Mouse (Mus musculus) neural tube, embryonic 14.5 days (tissue): Measurements from ENCODE around the gene Cetn4. TPM values are rescaled to one million over a fixed set of nuclear protein-coding genes. Genes with fewer than 3 reads are reported as not detected.

Experiments used
- ATAC-seq: fragments of 200-750 bp; cut with Nextera tagmentation; 2 replicates; pipeline ENCODE4 v1.8.0; 2017; ENCODE audit warnings: low read depth, mild to moderate bottlenecking, moderate TSS enrichment, moderate library complexity
- H3K27ac ChIP-seq: fragments of 300-500 bp; sonication (generic); 2 replicates; pipeline ENCODE4 v1.5.1; 2014; ENCODE audit warnings: low read depth, mild to moderate bottlenecking, control low read depth, low read length, moderate library complexity, mixed read lengths
- H3K27me3 ChIP-seq: fragments of 300-500 bp; sonication (generic); 2 replicates; pipeline ENCODE4 v1.6.1; 2014; ENCODE audit warnings: low read length; ENCODE audit not compliant: control insufficient read depth, insufficient read depth
- H3K36me3 ChIP-seq: fragments of 300-500 bp; sonication (generic); 2 replicates; pipeline ENCODE4 v1.6.1; 2014; ENCODE audit warnings: low read length, mixed read lengths; ENCODE audit not compliant: control insufficient read depth, insufficient read depth
- H3K4me1 ChIP-seq: fragments of 300-500 bp; sonication (generic); 2 replicates; pipeline ENCODE4 v1.6.1; 2014; ENCODE audit warnings: low read length; ENCODE audit not compliant: control insufficient read depth, insufficient read depth
- H3K4me2 ChIP-seq: fragments of 300-500 bp; sonication (generic); 2 replicates; pipeline ENCODE4 v1.6.1; 2014; ENCODE audit warnings: mild to moderate bottlenecking, low read depth, low read length, control low read depth
- H3K4me3 ChIP-seq: fragments of 300-500 bp; sonication (generic); 2 replicates; pipeline ENCODE4 v1.5.1; 2014; ENCODE audit warnings: low read depth, low read length, control low read depth, mixed read lengths
- H3K9ac ChIP-seq: fragments of 300-500 bp; sonication (generic); replicated peaks from 2 replicates; pipeline ENCODE4 v1.6.1; 2014; ENCODE audit warnings: low read depth, mild to moderate bottlenecking, control low read depth, low read length, mixed read lengths
- H3K9me3 ChIP-seq: fragments of 300-500 bp; sonication (generic); 2 replicates; pipeline ENCODE4 v1.6.1; 2016; ENCODE audit warnings: low read length; ENCODE audit not compliant: control insufficient read depth
- WGBS: fragments of 180-500 bp; shearing (Covaris S2); extraction: QIAGEN DNeasy Blood & Tissue Kit; methylation state at CpG from one replicate; pipeline ENCODE4 v1.1.7; 2014; 5-methylcytosine and 5-hydroxymethylcytosine counted together
- polyA plus RNA-seq: library from polyadenylated mRNA; unstranded; fragments of >200 nt; fragmentation: Nextera tagmentation; extraction: Ambion mirVana; gene quantifications from 2 replicates; pipeline ENCODE4 v1.2.1, GENCODE M21; 2014

The Cetn4 gene
- polyA plus RNA-seq = 0.98 and 2.6 TPM in 2 replicates

GRCm38 (mm10) chr3:37312370-37312941 is at the start of gene Cetn4, which contains the start of gene Bbs12:
Gene Cetn4, minus strand, starts transcription at chr3:37312708.
Gene Bbs12, plus strand, starts transcription at chr3:37312554.
- Histone ChIP-seq H3K9ac (peak within 1 kb of the TSS; percentile 86), H3K4me2 (peak within 1 kb of the TSS; percentile 60), H3K27me3 (no peaks in the 10 kb centered on the region), H3K27ac (peak within 1 kb of the TSS; percentile 58; the same call in 1 of the 2 replicates), H3K36me3 (no peaks in the 10 kb centered on the region), H3K4me1 (no peaks in the 10 kb centered on the region), H3K4me3 (peak within 1 kb of the TSS; percentile 64), H3K9me3 (no peaks in the 10 kb centered on the region)
- peak; percentile 100 for ATAC-seq
- WGBS = under 1% methylated on average over 54 of the region's 54 CpGs

GRCm38 (mm10) chr3:37360729-37361128 is 48.2 kb upstream of the Cetn4 start:
- Histone ChIP-seq H3K9me3 (no peaks in the 10 kb centered on the region), H3K27me3 (no peaks in the 10 kb centered on the region), H3K27ac (no peak overlapping the region), H3K4me1 (no peaks in the 10 kb centered on the region), H3K36me3 (no peaks in the 10 kb centered on the region), H3K9ac (no peak overlapping the region), H3K4me3 (no peak overlapping the region), H3K4me2 (no peak overlapping the region)
- WGBS = 89% methylated on average over 9 of the region's 9 CpGs
- no peak for ATAC-seq

GRCm38 (mm10) chr3:37354737-37355136 is 42.2 kb upstream of the Cetn4 start:
- Histone ChIP-seq H3K4me1 (no peaks in the 10 kb centered on the region), H3K4me3 (no peak overlapping the region), H3K4me2 (no peak overlapping the region), H3K27ac (no peak overlapping the region), H3K36me3 (no peaks in the 10 kb centered on the region), H3K9me3 (no peaks in the 10 kb centered on the region), H3K27me3 (no peaks in the 10 kb centered on the region), H3K9ac (no peak overlapping the region)
- WGBS = 90% methylated on average over 1 of the region's 1 CpGs
- no peak for ATAC-seq

GRCm38 (mm10) chr3:37353951-37354481 is 41.5 kb upstream of the Cetn4 start:
- no peaks in the 10 kb centered on the region for H3K4me1 ChIP-seq
- WGBS = 88% methylated on average over 10 of the region's 10 CpGs
- no peaks in the 10 kb centered on the region for H3K9me3 ChIP-seq
- no peak overlapping the region for H3K4me2 ChIP-seq
- no peak overlapping the region for H3K27ac ChIP-seq
- no peak for ATAC-seq
- H3K27me3 ChIP-seq = peaks cover 5% of the 10 kb centered on the region
- no peak overlapping the region for H3K4me3 ChIP-seq
- H3K36me3 ChIP-seq = no peaks in the 10 kb centered on the region
- no peak overlapping the region for H3K9ac ChIP-seq

- 0 out of 2 replicates have a peak, but pooled peaks cover 3% of the 10 kb centered on the region for H3K4me1 ChIP-seq
These were observed 37.9 kb upstream of the Cetn4 start for GRCm38 (mm10) chr3:37350386-37350785.

GRCm38 (mm10) chr3:37349166-37349548 is 36.6 kb upstream of the Cetn4 start:
- Histone ChIP-seq H3K4me3 (peak overlapping the region; percentile 61), H3K4me1 (0 out of 2 replicates have a peak, but pooled peaks cover 3% of the 10 kb centered on the region), H3K9ac (peak overlapping the region; percentile 72), H3K27me3 (peaks cover 15% of the 10 kb centered on the region), H3K36me3 (no peaks in the 10 kb centered on the region), H3K9me3 (no peaks in the 10 kb centered on the region), H3K4me2 (peak overlapping the region; percentile 100), H3K27ac (no peak overlapping the region)
- 9% methylated on average over 8 of the region's 8 CpGs for WGBS
- ATAC-seq = no peak

More at GRCm38 (mm10) chr3:37350386-37350785, 37.9 kb upstream of the Cetn4 start:
- no peak overlapping the region for H3K4me3 ChIP-seq
- no peaks in the 10 kb centered on the region for H3K9me3 ChIP-seq
- WGBS = 60% methylated on average over 7 of the region's 7 CpGs
- H3K27ac ChIP-seq = no peak overlapping the region
- no peak overlapping the region for H3K9ac ChIP-seq
- H3K36me3 ChIP-seq = no peaks in the 10 kb centered on the region
- H3K4me2 ChIP-seq = no peak overlapping the region
- peaks cover 15% of the 10 kb centered on the region for H3K27me3 ChIP-seq
- ATAC-seq = no peak

- H3K36me3 ChIP-seq = no peaks in the 10 kb centered on the region
- H3K27me3 ChIP-seq = peaks cover 15% of the 10 kb centered on the region
- 0 out of 2 replicates have a peak, but pooled peaks cover 3% of the 10 kb centered on the region for H3K4me1 ChIP-seq
- no peaks in the 10 kb centered on the region for H3K9me3 ChIP-seq
- peak; percentile 87 for ATAC-seq
- H3K4me2 ChIP-seq = peak within 1 kb of the TSS; percentile 100
- H3K27ac ChIP-seq = no peak within 1 kb of the TSS
- H3K4me3 ChIP-seq = peak within 1 kb of the TSS; percentile 61
- 1% methylated on average over 53 of the region's 75 CpGs for WGBS
- H3K9ac ChIP-seq = peak within 1 kb of the TSS; percentile 72
These were observed 36.0 kb upstream of the Cetn4 start, which contains the start of gene Fgf2 for GRCm38 (mm10) chr3:37348221-37349165. Gene Fgf2, plus strand, starts transcription at chr3:37348346.

- 34% methylated on average over 9 of the region's 9 CpGs for WGBS
- peak overlapping the region; percentile 100; the same call in 1 of the 2 replicates for H3K4me2 ChIP-seq
- no peaks in the 10 kb centered on the region for H3K9me3 ChIP-seq
- 0 out of 2 replicates have a peak, but pooled peaks cover 3% of the 10 kb centered on the region for H3K4me1 ChIP-seq
- H3K9ac ChIP-seq = no peak overlapping the region
- H3K27ac ChIP-seq = no peak overlapping the region
- ATAC-seq = no peak
- peaks cover 15% of the 10 kb centered on the region for H3K27me3 ChIP-seq
- H3K36me3 ChIP-seq = no peaks in the 10 kb centered on the region
- H3K4me3 ChIP-seq = peak overlapping the region; percentile 61
These were observed 35.2 kb upstream of the Cetn4 start for GRCm38 (mm10) chr3:37347671-37348070.
